Mouse (Mus musculus): ENCODE results near the gene Zswim7.

Gene Zswim7

DNA sequence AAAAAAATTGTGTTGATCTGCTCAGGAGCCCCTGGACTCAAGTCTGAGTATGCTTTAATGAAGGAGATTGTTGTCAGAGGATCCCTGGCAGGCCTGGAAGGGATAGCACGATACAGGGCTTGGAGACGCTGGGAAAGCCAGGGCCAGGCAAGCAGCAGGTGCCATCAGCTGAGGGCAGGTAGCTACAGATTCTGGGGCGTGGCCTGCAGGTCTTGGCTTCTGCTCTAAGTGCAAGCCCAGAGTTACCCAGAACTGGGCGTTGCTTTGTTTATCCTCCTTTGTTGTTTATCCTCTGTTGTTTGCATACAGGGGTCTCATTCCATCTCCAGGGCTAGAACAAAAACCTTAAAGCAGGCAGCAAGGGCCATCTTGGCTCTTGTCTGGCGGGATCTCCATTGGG lies 27.8 kb downstream of the Zswim7 start:
- no peak for ATAC-seq (ENCODE audit: low TSS enrichment)

- no peak for ATAC-seq (ENCODE audit: low TSS enrichment)
Measured at GRCm38 (mm10) chr11:62251047-62251446, 30.1 kb downstream of the Zswim7 start.

DNA sequence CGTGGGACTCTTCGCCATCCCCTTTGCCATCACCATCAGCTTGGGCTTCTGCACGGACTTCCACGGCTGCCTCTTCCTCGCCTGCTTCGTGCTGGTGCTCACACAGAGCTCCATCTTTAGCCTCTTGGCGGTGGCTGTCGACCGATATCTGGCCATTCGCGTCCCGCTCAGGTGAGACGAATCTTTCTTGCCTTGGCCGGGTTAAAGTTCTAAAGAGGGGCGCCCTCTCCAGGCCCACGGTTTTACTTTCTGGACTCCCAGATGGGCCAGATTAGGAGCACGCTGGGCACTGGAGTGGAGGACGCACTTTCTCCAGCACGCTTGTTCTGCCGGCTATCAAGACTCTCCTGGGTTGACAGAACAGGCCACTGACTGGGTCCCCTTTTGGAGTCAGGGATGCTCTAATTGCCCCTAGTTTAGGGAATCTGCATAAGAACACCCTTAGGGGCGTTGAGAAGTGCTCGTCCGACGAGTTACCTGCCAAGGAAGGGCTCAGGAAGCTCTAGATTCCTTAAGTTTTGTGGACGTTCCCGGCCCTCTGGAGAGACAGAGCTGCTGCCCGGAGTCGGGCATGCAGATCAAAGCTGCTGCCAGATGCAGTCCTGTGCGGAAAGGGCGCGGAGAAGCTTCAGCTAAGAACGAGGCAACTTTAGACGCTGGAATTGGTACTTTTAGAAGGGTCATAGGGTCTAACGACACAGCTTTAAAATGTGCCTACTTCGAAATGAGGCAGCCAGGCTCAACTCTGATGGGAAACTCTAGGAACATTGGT lies 31.7 kb downstream of the Zswim7 start:
- peak; percentile 45; the same call in 1 of the 2 replicates for ATAC-seq (ENCODE audit: low TSS enrichment)

- peak; percentile 71; the same call in 1 of the 2 replicates for ATAC-seq (ENCODE audit: low TSS enrichment)
Measured at GRCm38 (mm10) chr11:62248401-62249244, 32.6 kb downstream of the Zswim7 start, which contains the start of gene Adora2b. Gene Adora2b (plus strand): TSS chr11:62248984.

- no peak for ATAC-seq (ENCODE audit: low TSS enrichment)
Measured at GRCm38 (mm10) chr11:62247759-62248400, 33.3 kb downstream of the Zswim7 start.

- ATAC-seq (ENCODE audit: low TSS enrichment): no peak
Measured at GRCm38 (mm10) chr11:62244471-62244870, 36.7 kb downstream of the Zswim7 start.

DNA sequence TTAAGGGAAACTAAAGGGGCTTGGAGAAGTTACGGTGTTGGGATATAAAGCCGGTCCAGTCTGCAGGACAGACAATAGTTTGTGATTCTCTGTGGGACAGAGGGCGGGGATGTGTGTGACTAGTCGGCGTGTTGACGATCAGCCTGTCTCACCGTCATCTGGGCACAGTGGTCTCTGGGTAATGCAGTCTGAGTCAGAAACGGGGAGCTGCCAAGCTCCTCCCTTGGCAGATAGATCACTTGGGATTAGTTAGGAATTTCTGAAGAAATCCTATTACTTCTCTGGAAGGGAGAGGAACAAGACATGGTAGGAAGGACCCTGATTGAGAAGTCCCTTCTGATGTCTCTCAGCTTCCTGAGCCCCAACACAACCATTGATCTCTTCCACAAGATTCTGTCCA lies 37.3 kb downstream of the Zswim7 start:
- ATAC-seq (ENCODE audit: low TSS enrichment): no peak

DNA sequence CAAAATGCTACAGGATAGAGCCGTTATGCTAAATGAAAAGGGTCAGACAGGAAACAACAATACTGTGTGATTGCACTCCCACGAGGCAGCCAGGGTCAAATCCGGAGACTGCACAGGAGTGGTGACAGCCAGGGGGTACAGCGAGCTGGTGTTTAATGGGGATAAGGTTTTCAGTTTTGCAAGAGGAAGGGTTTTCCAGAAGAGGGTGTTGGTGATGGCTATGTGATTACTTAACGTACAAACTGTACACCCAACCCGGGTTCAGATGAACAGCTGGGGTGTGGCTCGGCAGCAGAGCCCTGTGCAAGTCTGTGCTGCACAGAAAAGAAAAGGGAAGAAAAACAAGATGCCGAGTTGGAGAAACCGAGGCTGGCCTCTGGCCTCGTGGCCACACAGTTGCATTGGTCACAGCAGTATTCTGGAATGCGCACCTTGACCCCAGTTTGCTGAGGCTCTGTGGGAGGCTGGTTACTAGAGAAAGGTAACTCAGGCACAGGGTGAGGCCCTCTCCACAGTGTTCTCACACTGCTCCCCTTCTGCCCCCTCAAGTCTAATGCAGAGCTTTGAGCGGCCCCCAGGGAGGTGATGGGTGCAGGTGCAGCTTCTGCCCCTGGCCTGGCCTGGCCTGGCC lies 40.4 kb downstream of the Zswim7 start:
- ATAC-seq (ENCODE audit: low TSS enrichment): no peak

GRCm38 (mm10) chr11:62224797-62225196 lies 56.4 kb downstream of the Zswim7 start:
- no peak for ATAC-seq (ENCODE audit: low TSS enrichment)

DNA sequence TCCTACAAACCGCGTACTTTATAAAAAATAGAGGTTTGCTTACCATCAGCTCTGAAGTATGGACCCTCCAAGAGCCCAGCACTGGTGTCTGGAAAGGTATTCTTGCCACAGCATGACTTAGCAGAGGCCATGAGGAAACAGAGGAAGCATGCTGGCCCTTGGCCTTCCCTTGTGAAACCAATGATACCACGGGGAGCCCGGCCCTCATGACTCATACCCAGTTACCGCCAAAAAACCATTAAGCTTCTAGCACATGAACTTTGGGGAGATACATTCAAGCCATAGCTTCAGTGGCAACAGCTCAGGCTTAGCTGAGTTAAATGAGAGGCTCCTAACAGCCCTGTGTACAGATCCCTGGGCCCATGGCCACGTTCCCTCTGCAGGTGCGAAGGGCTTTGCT lies 57.2 kb downstream of the Zswim7 start:
- ATAC-seq (ENCODE audit: low TSS enrichment): no peak

DNA sequence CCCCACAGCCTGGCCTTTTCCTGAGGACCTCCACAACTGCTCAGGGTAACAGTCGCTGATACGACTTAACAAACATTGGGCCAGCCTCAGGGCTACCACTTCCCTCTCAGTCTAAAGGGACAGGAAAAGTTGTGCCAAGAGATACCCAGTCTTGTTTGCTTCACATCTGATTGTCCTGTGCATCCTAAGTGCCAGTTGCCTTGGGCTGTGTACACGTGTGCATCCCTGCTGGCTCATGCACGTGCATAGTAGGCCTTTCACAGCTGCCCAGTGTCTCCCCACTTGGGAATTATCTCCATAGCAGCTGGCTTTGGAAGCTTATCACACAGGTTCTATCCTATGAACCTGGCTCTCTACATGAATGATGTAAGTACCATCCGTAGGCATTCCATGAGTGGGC lies 57.8 kb downstream of the Zswim7 start:
- ATAC-seq (ENCODE audit: low TSS enrichment): no peak

DNA sequence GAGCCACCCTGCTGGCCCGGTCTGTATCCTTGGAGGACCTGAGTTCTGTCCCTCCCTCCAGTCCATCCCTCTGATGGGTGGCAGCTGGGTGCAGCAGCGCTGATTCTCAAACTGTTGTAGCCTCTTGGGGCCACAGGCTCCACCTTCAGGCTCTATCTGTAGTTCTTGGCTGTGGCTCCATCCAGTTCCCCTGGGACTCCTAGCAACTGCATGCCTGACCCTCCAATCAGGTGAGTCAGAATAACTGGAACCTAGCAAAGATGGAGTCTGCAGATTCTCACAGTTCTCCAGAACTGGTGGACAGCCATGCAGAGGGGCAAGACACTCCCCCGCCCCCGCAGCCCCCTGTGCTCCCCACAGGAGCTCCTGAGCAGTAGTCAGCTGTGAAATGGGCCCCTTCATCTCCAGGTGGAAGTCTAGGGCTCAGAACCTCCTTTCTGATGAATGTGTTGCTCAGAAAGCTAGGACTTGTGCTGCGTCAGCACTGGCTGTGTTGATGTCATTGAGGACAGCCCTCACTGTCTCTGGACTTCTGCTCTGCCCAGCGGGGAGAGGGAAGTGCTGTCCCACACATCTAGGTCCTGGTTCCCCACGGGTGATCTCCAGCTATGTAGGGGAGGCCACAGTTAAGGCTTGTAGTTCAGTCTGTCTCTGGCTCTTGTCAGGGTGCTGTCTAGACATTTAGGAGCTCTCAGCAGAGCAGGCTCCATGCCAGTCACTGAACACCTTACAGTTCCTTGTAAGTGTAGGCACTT lies 60.2 kb downstream of the Zswim7 start:
- ATAC-seq (ENCODE audit: low TSS enrichment): no peak

- no peak for ATAC-seq (ENCODE audit: low TSS enrichment)
Measured at GRCm38 (mm10) chr11:62217751-62218150, 63.4 kb downstream of the Zswim7 start.
